Mouse (Mus musculus) G1E (cell line): ENCODE results near the gene Rnf10.

Experiments used
- CTCF ChIP-seq: IDR thresholded peaks from 2 replicates; pipeline ENCODE4 v1.5.1; 2012; ENCODE audit warnings: low read depth, low read length, inconsistent platforms, mixed read lengths
- TAL1 ChIP-seq: conservative IDR thresholded peaks from 2 replicates; pipeline ENCODE4 v1.6.1; 2012; ENCODE audit warnings: low read depth, low read length, inconsistent platforms, mixed read lengths

GRCm38 (mm10) chr5:115193226-115193625, 79.5 kb downstream of the Rnf10 start:
- TF ChIP-seq CTCF (no peak), TAL1 (no peak)
